Mouse (Mus musculus): Measurements from ENCODE around the gene Stard13. TPM values are rescaled to one million over a fixed set of nuclear protein-coding genes. Genes with fewer than 3 reads are reported as not detected.

Stard13 gene
- polyA plus RNA-seq, 1 experiment, result 4.9 TPM

DNA sequence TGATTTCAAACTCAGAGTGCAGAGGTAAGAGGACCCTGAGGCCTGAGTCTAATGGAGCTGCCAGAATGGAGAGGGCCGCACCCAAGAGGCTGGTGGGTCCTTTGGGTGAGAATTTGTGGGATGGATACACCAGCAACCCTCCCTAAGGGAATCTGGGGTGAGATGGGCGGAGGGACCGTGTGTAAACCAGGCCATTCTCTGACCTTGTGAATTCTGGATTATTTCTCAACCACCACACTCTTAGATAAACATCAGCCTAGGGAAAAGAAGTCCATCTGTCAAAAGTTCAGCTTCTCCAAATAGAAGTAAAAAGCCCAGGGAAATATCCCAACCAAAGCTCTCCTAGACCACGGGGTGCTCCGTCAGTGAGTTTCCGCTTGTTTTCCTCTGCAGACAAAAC lies 137.6 kb downstream of the Stard13 start:
- H3K27ac ChIP-seq (ENCODE audit: insufficient read depth, low read depth, low read length), result no peak overlapping the region
- TF ChIP-seq POLR2A (IDR thresholded peaks at IDR 0.05; ENCODE audit: low read depth, low read length), result no peak
- no peak for TF ChIP-seq CTCF (IDR thresholded peaks at IDR 0.05; ENCODE audit: extremely low read depth, insufficient read length, insufficient replicate concordance, low read depth, low read length)
- WGBS, result 74% methylated on average over 6 of the region's 6 CpGs

DNA sequence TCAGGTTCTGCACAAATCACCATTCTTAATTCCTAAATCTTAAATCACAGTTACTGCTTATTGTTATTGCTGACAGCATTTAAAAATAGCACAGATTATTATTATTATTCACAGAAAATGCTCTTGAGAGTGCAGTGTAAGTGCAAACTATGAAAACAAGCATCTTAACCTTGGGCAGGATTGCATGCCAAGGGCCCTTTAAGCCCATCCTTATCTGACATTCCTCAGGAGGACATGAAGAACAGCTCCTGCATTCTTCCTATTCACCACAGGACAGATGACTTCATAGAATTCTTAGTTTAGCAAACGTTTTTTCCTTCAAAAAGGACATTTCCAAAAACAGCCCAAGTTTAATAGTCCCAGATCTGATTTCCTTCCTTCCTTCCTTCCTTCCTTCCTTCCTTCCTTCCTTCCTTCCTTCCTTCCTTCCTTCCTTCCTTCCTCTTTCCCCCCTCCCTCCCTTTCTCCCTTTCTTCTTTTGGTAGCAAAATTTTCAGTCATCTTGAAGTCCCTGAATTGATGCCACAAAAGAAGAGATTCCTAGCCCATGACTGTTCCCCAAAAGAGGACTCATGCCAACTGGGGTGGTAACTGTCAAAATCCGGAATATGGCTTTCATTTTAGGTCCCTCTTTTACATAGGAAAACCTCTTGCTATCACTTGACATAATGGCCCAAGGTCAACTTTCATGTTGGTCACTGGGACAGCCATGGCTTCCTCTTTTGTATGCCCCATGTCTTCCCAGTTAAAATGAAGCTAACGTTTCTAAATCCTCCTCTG lies 140.6 kb downstream of the Stard13 start:
- 68% methylated on average over 3 of the region's 3 CpGs for WGBS
- Histone ChIP-seq H3K4me3 (ENCODE audit: low read depth, low read length) (no peak overlapping the region), H3K27ac (ENCODE audit: insufficient read depth, low read depth, low read length) (no peak overlapping the region), H3K4me1 (ENCODE audit: control insufficient read depth, insufficient read depth, insufficient read length, low read length) (peaks cover 5% of the 10 kb centered on the region; the same call in 1 of the 2 replicates), H3K27me3 (ENCODE audit: control insufficient read depth, insufficient read depth, low read length) (no peaks in the 10 kb centered on the region), H3K36me3 (ENCODE audit: control insufficient read depth, insufficient read depth, low read length) (peaks cover 5% of the 10 kb centered on the region)
- TF ChIP-seq CTCF (IDR thresholded peaks at IDR 0.05; ENCODE audit: extremely low read depth, insufficient read length, insufficient replicate concordance, low read depth, low read length) (no peak), POLR2A (IDR thresholded peaks at IDR 0.05; ENCODE audit: low read depth, low read length) (no peak)

More for the DNA sequence above, 137.6 kb downstream of the Stard13 start:
- Histone ChIP-seq H3K4me3 (ENCODE audit: low read depth, low read length) (no peak overlapping the region), H3K36me3 (ENCODE audit: control insufficient read depth, insufficient read depth, low read length) (peaks cover 2% of the 10 kb centered on the region), H3K4me1 (ENCODE audit: control insufficient read depth, insufficient read depth, insufficient read length, low read length) (peaks cover 8% of the 10 kb centered on the region; the same call in 1 of the 2 replicates), H3K27me3 (ENCODE audit: control insufficient read depth, insufficient read depth, low read length) (no peaks in the 10 kb centered on the region)

DNA sequence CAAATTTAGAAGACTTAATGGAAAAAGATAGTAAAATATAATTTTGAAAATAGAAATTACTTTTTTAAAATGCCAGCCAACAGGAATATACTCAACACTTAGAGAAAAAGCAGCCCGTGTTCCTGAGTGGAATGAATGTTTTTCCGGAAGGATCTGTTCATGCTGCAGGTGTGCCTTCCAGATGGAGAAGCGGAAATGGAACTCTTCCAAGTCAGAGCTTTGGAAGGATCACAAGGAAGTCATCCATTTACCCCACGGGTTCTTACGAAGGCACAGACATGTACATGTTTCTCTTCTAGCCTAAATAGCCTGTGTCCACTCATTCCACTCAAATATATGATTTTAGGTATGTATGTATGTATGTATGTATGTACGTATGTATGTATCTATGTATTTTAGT lies 142.6 kb downstream of the Stard13 start:
- Histone ChIP-seq H3K27ac (ENCODE audit: insufficient read depth, low read depth, low read length) (no peak overlapping the region), H3K4me3 (ENCODE audit: low read depth, low read length) (no peak overlapping the region), H3K27me3 (ENCODE audit: control insufficient read depth, insufficient read depth, low read length) (no peaks in the 10 kb centered on the region), H3K4me1 (ENCODE audit: control insufficient read depth, insufficient read depth, insufficient read length, low read length) (peaks cover 9% of the 10 kb centered on the region), H3K36me3 (ENCODE audit: control insufficient read depth, insufficient read depth, low read length) (peaks cover 5% of the 10 kb centered on the region)
- 78% methylated on average over 6 of the region's 6 CpGs for WGBS
- no peak for TF ChIP-seq POLR2A (IDR thresholded peaks at IDR 0.05; ENCODE audit: low read depth, low read length)

DNA sequence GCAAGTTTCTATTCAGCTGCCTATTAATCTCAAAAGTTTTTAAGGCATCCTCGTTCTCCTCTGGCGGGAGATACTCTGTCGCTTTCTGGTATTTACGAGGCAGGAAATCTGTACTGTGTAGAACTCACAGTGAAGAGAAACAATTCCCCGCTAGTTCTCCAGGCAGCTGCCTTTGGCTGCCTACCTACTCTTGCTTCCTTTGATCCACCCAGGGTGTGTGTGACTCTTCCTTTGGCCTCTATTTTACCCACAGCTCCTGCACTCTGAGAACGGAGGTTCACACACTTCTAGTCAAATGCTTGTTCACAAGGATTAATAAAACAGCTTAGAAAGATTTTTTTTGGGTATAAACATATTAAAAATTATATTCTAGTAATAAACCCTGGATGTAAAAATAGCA lies 144.4 kb downstream of the Stard13 start:
- TF ChIP-seq POLR2A (IDR thresholded peaks at IDR 0.05; ENCODE audit: low read depth, low read length) (no peak), CTCF (IDR thresholded peaks at IDR 0.05; ENCODE audit: extremely low read depth, insufficient read length, insufficient replicate concordance, low read depth, low read length) (no peak)
- no peak overlapping the region for H3K4me3 ChIP-seq (ENCODE audit: low read depth, low read length)
- H3K27me3 ChIP-seq (ENCODE audit: control insufficient read depth, insufficient read depth, low read length), result no peaks in the 10 kb centered on the region
- H3K36me3 ChIP-seq (ENCODE audit: control insufficient read depth, insufficient read depth, low read length), result peaks cover 5% of the 10 kb centered on the region
- H3K4me1 ChIP-seq (ENCODE audit: control insufficient read depth, insufficient read depth, insufficient read length, low read length), result peaks cover 9% of the 10 kb centered on the region
- 63% methylated on average over 6 of the region's 6 CpGs for WGBS
- no peak overlapping the region for H3K27ac ChIP-seq (ENCODE audit: insufficient read depth, low read depth, low read length)

DNA sequence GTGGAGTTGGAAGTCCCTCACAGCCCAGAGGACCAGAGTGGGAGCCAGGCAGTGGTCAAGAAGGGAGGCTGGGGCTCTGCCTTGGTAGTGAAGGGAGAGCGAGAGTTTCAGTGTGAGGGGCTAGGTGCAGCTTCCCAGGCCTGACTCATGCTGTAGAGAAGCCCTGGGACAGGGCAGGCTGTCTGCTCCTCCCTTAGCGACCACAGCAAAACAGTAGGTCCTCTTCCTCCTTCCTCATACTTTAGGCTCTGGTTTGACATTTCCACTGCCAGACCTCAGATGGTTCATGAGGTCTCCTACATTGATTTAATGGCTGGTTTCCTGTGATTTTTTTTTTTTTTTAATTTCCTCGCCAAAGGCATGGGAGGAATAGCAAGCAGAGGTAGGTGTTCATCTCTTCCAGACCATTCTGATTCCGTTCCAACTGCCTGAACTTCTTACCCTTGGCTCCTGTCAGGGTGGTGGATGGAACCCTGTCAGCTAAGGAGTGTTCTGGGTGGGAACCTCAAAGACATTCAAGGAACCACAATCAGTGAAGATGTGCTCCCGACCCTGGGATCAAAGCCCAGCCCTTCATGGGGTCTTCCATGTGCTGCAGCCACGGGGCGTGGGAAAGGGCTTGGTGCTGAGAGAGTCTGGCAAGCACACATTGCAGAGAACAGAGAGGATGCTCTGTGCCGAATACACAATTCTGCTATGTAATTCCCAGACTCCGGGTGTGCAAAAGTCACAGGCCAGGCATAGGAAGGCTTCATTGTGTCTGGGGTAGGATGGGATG lies 147.0 kb downstream of the Stard13 start:
- Histone ChIP-seq H3K4me3 (ENCODE audit: low read depth, low read length) (no peak overlapping the region), H3K27me3 (ENCODE audit: control insufficient read depth, insufficient read depth, low read length) (no peaks in the 10 kb centered on the region), H3K4me1 (ENCODE audit: control insufficient read depth, insufficient read depth, insufficient read length, low read length) (peaks cover 9% of the 10 kb centered on the region), H3K27ac (ENCODE audit: insufficient read depth, low read depth, low read length) (peak overlapping the region; percentile 29; the same call in 1 of the 2 replicates), H3K36me3 (ENCODE audit: control insufficient read depth, insufficient read depth, low read length) (peaks cover 4% of the 10 kb centered on the region)
- TF ChIP-seq CTCF (IDR thresholded peaks at IDR 0.05; ENCODE audit: extremely low read depth, insufficient read length, insufficient replicate concordance, low read depth, low read length), result no peak
- WGBS, result 64% methylated on average over 9 of the region's 9 CpGs

DNA sequence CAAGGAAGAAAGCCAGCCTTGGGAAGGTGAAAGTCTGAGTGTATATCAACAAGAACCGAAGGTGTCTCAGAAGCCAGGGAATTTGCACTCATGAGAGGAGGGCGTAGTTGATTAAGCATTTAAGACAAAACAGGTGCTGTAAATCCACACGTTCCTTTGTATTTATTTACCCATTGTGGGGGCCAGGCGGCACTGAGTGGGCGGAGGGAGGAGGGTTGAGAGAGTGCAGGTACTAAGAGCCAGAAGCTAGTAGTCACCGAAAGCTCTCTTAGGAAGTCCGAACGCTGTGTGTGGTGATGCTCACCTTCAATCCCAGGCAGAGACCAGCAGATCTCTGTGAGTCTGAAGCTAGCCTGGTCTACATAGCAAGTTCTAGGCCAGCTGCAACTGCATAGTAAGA lies 147.9 kb downstream of the Stard13 start:
- no peaks in the 10 kb centered on the region for H3K27me3 ChIP-seq (ENCODE audit: control insufficient read depth, insufficient read depth, low read length)
- no peak overlapping the region for H3K4me3 ChIP-seq (ENCODE audit: low read depth, low read length)
- peaks cover 9% of the 10 kb centered on the region for H3K4me1 ChIP-seq (ENCODE audit: control insufficient read depth, insufficient read depth, insufficient read length, low read length)
- 0 out of 2 replicates have a peak, but pooled peaks cover 2% of the 10 kb centered on the region for H3K36me3 ChIP-seq (ENCODE audit: control insufficient read depth, insufficient read depth, low read length)
- no peak overlapping the region for H3K27ac ChIP-seq (ENCODE audit: insufficient read depth, low read depth, low read length)
- TF ChIP-seq POLR2A (IDR thresholded peaks at IDR 0.05; ENCODE audit: low read depth, low read length) (no peak), CTCF (IDR thresholded peaks at IDR 0.05; ENCODE audit: extremely low read depth, insufficient read length, insufficient replicate concordance, low read depth, low read length) (no peak)
- WGBS, result 61% methylated on average over 8 of the region's 8 CpGs

DNA sequence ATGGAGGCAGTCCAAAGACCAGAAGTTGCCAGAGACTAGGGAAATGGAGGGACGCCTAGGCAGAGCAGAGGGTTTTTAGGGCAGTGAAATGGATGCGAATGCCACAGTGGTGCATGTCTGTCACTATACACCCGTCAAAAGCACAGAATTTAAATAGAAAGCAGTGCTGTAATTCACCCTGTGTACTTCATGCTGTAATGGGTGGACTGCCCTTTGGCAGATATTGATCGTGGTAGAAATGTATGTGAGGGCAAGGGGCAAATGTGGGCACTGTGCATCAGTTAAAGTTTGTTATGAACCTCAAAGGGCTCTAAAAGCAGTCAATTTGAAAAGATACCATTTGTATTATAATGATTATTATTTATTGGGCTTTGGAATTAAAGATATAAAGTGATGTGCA lies 153.4 kb downstream of the Stard13 start:
- WGBS, result 55% methylated on average over 4 of the region's 4 CpGs
- peaks cover 4% of the 10 kb centered on the region; the same call in 1 of the 2 replicates for H3K4me1 ChIP-seq (ENCODE audit: control insufficient read depth, insufficient read depth, insufficient read length, low read length)
- H3K36me3 ChIP-seq (ENCODE audit: control insufficient read depth, insufficient read depth, low read length), result no peaks in the 10 kb centered on the region
- peak overlapping the region; percentile 58 for H3K27ac ChIP-seq (ENCODE audit: insufficient read depth, low read depth, low read length)
- H3K27me3 ChIP-seq (ENCODE audit: control insufficient read depth, insufficient read depth, low read length), result no peaks in the 10 kb centered on the region
- TF ChIP-seq POLR2A (IDR thresholded peaks at IDR 0.05; ENCODE audit: low read depth, low read length) (no peak), CTCF (IDR thresholded peaks at IDR 0.05; ENCODE audit: extremely low read depth, insufficient read length, insufficient replicate concordance, low read depth, low read length) (no peak)
- no peak overlapping the region for H3K4me3 ChIP-seq (ENCODE audit: low read depth, low read length)
